Mouse (Mus musculus): ENCODE results near the gene D130043K22Rik. TPM values are rescaled to one million over a fixed set of nuclear protein-coding genes. Genes with fewer than 3 reads are reported as not detected.

Gene D130043K22Rik
- polyA plus RNA-seq, 1 experiment = 5.6 TPM

GRCm38 (mm10) chr13:24880208-24880607 lies 35.3 kb downstream of the D130043K22Rik start:
- TF ChIP-seq CTCF (IDR thresholded peaks at IDR 0.05; ENCODE audit: borderline replicate concordance, insufficient read depth, low read depth, low read length) (no peak), POLR2A (IDR thresholded peaks at IDR 0.05; ENCODE audit: borderline replicate concordance, insufficient read depth, low read length) (no peak)
- Histone ChIP-seq H3K27ac (ENCODE audit: insufficient read depth, low read length) (no peak overlapping the region), H3K4me1 (ENCODE audit: control insufficient read depth, insufficient read depth, low read length) (no peaks in the 10 kb centered on the region), H3K27me3 (ENCODE audit: control insufficient read depth, insufficient read depth, low read length) (no peaks in the 10 kb centered on the region), H3K4me3 (replicated peaks; ENCODE audit: insufficient read depth, low read depth, low read length) (no peak overlapping the region)
- 89% methylated on average over 6 of the region's 6 CpGs for WGBS
- no peak for DNase-seq

GRCm38 (mm10) chr13:24880704-24881103 lies 35.8 kb downstream of the D130043K22Rik start:
- H3K4me3 ChIP-seq (replicated peaks; ENCODE audit: insufficient read depth, low read depth, low read length) = no peak overlapping the region
- DNase-seq = no peak
- 92% methylated on average over 5 of the region's 5 CpGs for WGBS
- no peak overlapping the region for H3K27ac ChIP-seq (ENCODE audit: insufficient read depth, low read length)
- no peaks in the 10 kb centered on the region for H3K27me3 ChIP-seq (ENCODE audit: control insufficient read depth, insufficient read depth, low read length)
- no peaks in the 10 kb centered on the region for H3K4me1 ChIP-seq (ENCODE audit: control insufficient read depth, insufficient read depth, low read length)
- TF ChIP-seq POLR2A (IDR thresholded peaks at IDR 0.05; ENCODE audit: borderline replicate concordance, insufficient read depth, low read length) = no peak
- TF ChIP-seq CTCF (IDR thresholded peaks at IDR 0.05; ENCODE audit: borderline replicate concordance, insufficient read depth, low read depth, low read length) = no peak

GRCm38 (mm10) chr13:24882411-24882810 lies 37.5 kb downstream of the D130043K22Rik start:
- DNase-seq = no peak
- Histone ChIP-seq H3K4me1 (ENCODE audit: control insufficient read depth, insufficient read depth, low read length) (no peaks in the 10 kb centered on the region), H3K4me3 (replicated peaks; ENCODE audit: insufficient read depth, low read depth, low read length) (no peak overlapping the region), H3K27me3 (ENCODE audit: control insufficient read depth, insufficient read depth, low read length) (no peaks in the 10 kb centered on the region), H3K27ac (ENCODE audit: insufficient read depth, low read length) (no peak overlapping the region)
- 89% methylated on average over 6 of the region's 6 CpGs for WGBS
- no peak for TF ChIP-seq CTCF (IDR thresholded peaks at IDR 0.05; ENCODE audit: borderline replicate concordance, insufficient read depth, low read depth, low read length)
- no peak for TF ChIP-seq POLR2A (IDR thresholded peaks at IDR 0.05; ENCODE audit: borderline replicate concordance, insufficient read depth, low read length)

GRCm38 (mm10) chr13:24889554-24889953 lies 44.6 kb downstream of the D130043K22Rik start:
- no peak for DNase-seq
- TF ChIP-seq POLR2A (IDR thresholded peaks at IDR 0.05; ENCODE audit: borderline replicate concordance, insufficient read depth, low read length) (no peak), CTCF (IDR thresholded peaks at IDR 0.05; ENCODE audit: borderline replicate concordance, insufficient read depth, low read depth, low read length) (no peak)
- no peak overlapping the region for H3K27ac ChIP-seq (ENCODE audit: insufficient read depth, low read length)
- no peaks in the 10 kb centered on the region for H3K4me1 ChIP-seq (ENCODE audit: control insufficient read depth, insufficient read depth, low read length)
- no peak overlapping the region for H3K4me3 ChIP-seq (replicated peaks; ENCODE audit: insufficient read depth, low read depth, low read length)
- 60% methylated on average over 1 of the region's 1 CpGs for WGBS
- H3K27me3 ChIP-seq (ENCODE audit: control insufficient read depth, insufficient read depth, low read length) = no peaks in the 10 kb centered on the region

- Histone ChIP-seq H3K4me1 (ENCODE audit: control insufficient read depth, insufficient read depth, low read length) (no peaks in the 10 kb centered on the region), H3K27ac (ENCODE audit: insufficient read depth, low read length) (no peak overlapping the region), H3K4me3 (replicated peaks; ENCODE audit: insufficient read depth, low read depth, low read length) (no peak overlapping the region), H3K27me3 (ENCODE audit: control insufficient read depth, insufficient read depth, low read length) (no peaks in the 10 kb centered on the region)
- WGBS = 81% methylated on average over 3 of the region's 3 CpGs
- TF ChIP-seq POLR2A (IDR thresholded peaks at IDR 0.05; ENCODE audit: borderline replicate concordance, insufficient read depth, low read length) (no peak), CTCF (IDR thresholded peaks at IDR 0.05; ENCODE audit: borderline replicate concordance, insufficient read depth, low read depth, low read length) (no peak)
- DNase-seq = no peak
These were observed 47.6 kb downstream of the D130043K22Rik start for GRCm38 (mm10) chr13:24892516-24892915.

GRCm38 (mm10) chr13:24893880-24894279 lies 48.9 kb downstream of the D130043K22Rik start:
- DNase-seq = no peak
- whole genome bisulfite sequencing = 89% methylated on average over 2 of the region's 2 CpGs

GRCm38 (mm10) chr13:24901916-24902315 lies 57.0 kb downstream of the D130043K22Rik start:
- H3K4me3 ChIP-seq (replicated peaks; ENCODE audit: insufficient read depth, low read depth, low read length) = no peak overlapping the region
- DNase-seq = no peak
- no peaks in the 10 kb centered on the region for H3K4me1 ChIP-seq (ENCODE audit: control insufficient read depth, insufficient read depth, low read length)
- WGBS = 92% methylated on average over 2 of the region's 2 CpGs
- no peak for TF ChIP-seq POLR2A (IDR thresholded peaks at IDR 0.05; ENCODE audit: borderline replicate concordance, insufficient read depth, low read length)
- H3K27me3 ChIP-seq (ENCODE audit: control insufficient read depth, insufficient read depth, low read length) = no peaks in the 10 kb centered on the region
- no peak overlapping the region for H3K27ac ChIP-seq (ENCODE audit: insufficient read depth, low read length)

More at GRCm38 (mm10) chr13:24893880-24894279, 48.9 kb downstream of the D130043K22Rik start:
- TF ChIP-seq POLR2A (IDR thresholded peaks at IDR 0.05; ENCODE audit: borderline replicate concordance, insufficient read depth, low read length) = no peak
- no peak for TF ChIP-seq CTCF (IDR thresholded peaks at IDR 0.05; ENCODE audit: borderline replicate concordance, insufficient read depth, low read depth, low read length)
- Histone ChIP-seq H3K27me3 (ENCODE audit: control insufficient read depth, insufficient read depth, low read length) (no peaks in the 10 kb centered on the region), H3K27ac (ENCODE audit: insufficient read depth, low read length) (no peak overlapping the region), H3K4me1 (ENCODE audit: control insufficient read depth, insufficient read depth, low read length) (no peaks in the 10 kb centered on the region), H3K4me3 (replicated peaks; ENCODE audit: insufficient read depth, low read depth, low read length) (no peak overlapping the region)

GRCm38 (mm10) chr13:24903412-24903811 lies 58.5 kb downstream of the D130043K22Rik start:
- Histone ChIP-seq H3K27me3 (ENCODE audit: control insufficient read depth, insufficient read depth, low read length) (no peaks in the 10 kb centered on the region), H3K4me1 (ENCODE audit: control insufficient read depth, insufficient read depth, low read length) (no peaks in the 10 kb centered on the region), H3K4me3 (replicated peaks; ENCODE audit: insufficient read depth, low read depth, low read length) (no peak overlapping the region), H3K27ac (ENCODE audit: insufficient read depth, low read length) (no peak overlapping the region)
- TF ChIP-seq POLR2A (IDR thresholded peaks at IDR 0.05; ENCODE audit: borderline replicate concordance, insufficient read depth, low read length) (no peak), CTCF (IDR thresholded peaks at IDR 0.05; ENCODE audit: borderline replicate concordance, insufficient read depth, low read depth, low read length) (no peak)
- DNase-seq = no peak
- 60% methylated on average over 6 of the region's 6 CpGs for WGBS

All from cerebellum, adult 2 months (tissue).